Mouse (Mus musculus) spleen, postnatal 4 days (tissue): Measurements from ENCODE around the gene Ccdc191.

Experiments used
- DNase-seq, 2 experiments: peaks; one replicate each; pipeline ENCODE4 v3.0.0; 2022; ENCODE audit warnings: low spot score in 2 of 2

The Ccdc191 gene

GRCm38 (mm10) chr16:43930577-43930976 lies 41.0 kb downstream of the Ccdc191 start:
- DNase-seq, result no peak

GRCm38 (mm10) chr16:43931502-43931901 lies 41.9 kb downstream of the Ccdc191 start:
- DNase-seq, result no peak

- no peak for DNase-seq
Observed at GRCm38 (mm10) chr16:43932319-43932718, 42.7 kb downstream of the Ccdc191 start.

GRCm38 (mm10) chr16:43933041-43933440 lies 43.4 kb downstream of the Ccdc191 start:
- DNase-seq, result no peak

- no peak for DNase-seq
Observed at GRCm38 (mm10) chr16:43934856-43935255, 45.3 kb downstream of the Ccdc191 start.

GRCm38 (mm10) chr16:43935367-43935766 lies 45.8 kb downstream of the Ccdc191 start:
- DNase-seq, result no peak

- DNase-seq, result no peak
Observed at GRCm38 (mm10) chr16:43935892-43936291, 46.3 kb downstream of the Ccdc191 start.

GRCm38 (mm10) chr16:43940846-43941245 lies 51.2 kb downstream of the Ccdc191 start:
- no peak for DNase-seq

- no peak for DNase-seq
Observed at GRCm38 (mm10) chr16:43945351-43945750, 55.8 kb downstream of the Ccdc191 start.

GRCm38 (mm10) chr16:43945869-43946268 lies 56.3 kb downstream of the Ccdc191 start:
- DNase-seq, result no peak

GRCm38 (mm10) chr16:43951591-43951990 lies 62.0 kb downstream of the Ccdc191 start:
- DNase-seq, result peak; percentile 48 to 69

- DNase-seq, result no peak
Observed at GRCm38 (mm10) chr16:43954913-43955312, 65.3 kb downstream of the Ccdc191 start.

GRCm38 (mm10) chr16:43958038-43958437 lies 68.4 kb downstream of the Ccdc191 start:
- DNase-seq, result no peak

- DNase-seq, result no peak
Observed at GRCm38 (mm10) chr16:43963291-43963690, 73.7 kb downstream of the Ccdc191 start.

- no peak for DNase-seq
Observed at GRCm38 (mm10) chr16:43963780-43964179, 74.2 kb downstream of the Ccdc191 start.

- DNase-seq, result no peak
Observed at GRCm38 (mm10) chr16:43965781-43966389, 76.3 kb downstream of the Ccdc191 start.

- no peak for DNase-seq
Observed at GRCm38 (mm10) chr16:43970426-43970825, 80.8 kb downstream of the Ccdc191 start.

GRCm38 (mm10) chr16:43971189-43971588 lies 81.6 kb downstream of the Ccdc191 start:
- DNase-seq, result no peak

GRCm38 (mm10) chr16:43971741-43972140 lies 82.1 kb downstream of the Ccdc191 start:
- no peak for DNase-seq

- DNase-seq, result no peak
Observed at GRCm38 (mm10) chr16:43972391-43972790, 82.8 kb downstream of the Ccdc191 start.

GRCm38 (mm10) chr16:43973147-43973546 lies 83.5 kb downstream of the Ccdc191 start:
- no peak for DNase-seq

- DNase-seq, result no peak
Observed at GRCm38 (mm10) chr16:43973606-43974220, 84.1 kb downstream of the Ccdc191 start.

GRCm38 (mm10) chr16:43979010-43979327 lies 89.4 kb downstream of the Ccdc191 start:
- no peak for DNase-seq
